Mouse (Mus musculus) thymus, adult 2 months (tissue): ENCODE data around the gene Olfr768. TPM values are rescaled to one million over a fixed set of nuclear protein-coding genes. Genes with fewer than 3 reads are reported as not detected.
"Not testable (repeated sequence)": the region's sequence is repeated elsewhere in the genome, so short reads cannot be mapped to it uniquely, and the experiment has no call there.

ENCODE experiments used
- DNase-seq: peaks from one replicate; pipeline ENCODE4 v3.0.0; 2021
- H3K27ac ChIP-seq: fragments of 200-500 bp; 2 replicates; pipeline ENCODE4 v1.5.1; 2012; ENCODE audit warnings: low read length, control low read depth; ENCODE audit not compliant: control insufficient read depth, insufficient read depth
- H3K27me3 ChIP-seq: fragments of 200-500 bp; 2 replicates; pipeline ENCODE4 v1.6.1; 2012; ENCODE audit warnings: mild to moderate bottlenecking, low read length, moderate library complexity, mixed read lengths; ENCODE audit not compliant: control insufficient read depth, insufficient read depth
- H3K36me3 ChIP-seq: fragments of 200-500 bp; 2 replicates; pipeline ENCODE4 v1.6.1; 2012; ENCODE audit warnings: mild to moderate bottlenecking, low read length, moderate library complexity; ENCODE audit not compliant: control insufficient read depth, insufficient read depth
- H3K4me1 ChIP-seq: fragments of 200-500 bp; replicated peaks from 2 replicates; pipeline ENCODE4 v1.6.1; 2012; ENCODE audit warnings: low read length; ENCODE audit not compliant: control insufficient read depth, insufficient read depth
- H3K4me3 ChIP-seq: fragments of 200-500 bp; 2 replicates; pipeline ENCODE4 v1.5.1; 2012; ENCODE audit warnings: mild to moderate bottlenecking, low read length, control low read depth, moderate library complexity; ENCODE audit not compliant: control insufficient read depth, insufficient read depth
- CTCF ChIP-seq: fragments of 200-500 bp; IDR thresholded peaks from 2 replicates; pipeline ENCODE4 v1.5.1; 2012; ENCODE audit warnings: mild to moderate bottlenecking, control low read depth, low read length, moderate library complexity, borderline replicate concordance; ENCODE audit not compliant: control insufficient read depth, poor library complexity, insufficient read depth; ENCODE audit errors: extremely low read depth
- POLR2A ChIP-seq: fragments of 200-500 bp; IDR thresholded peaks from 2 replicates; pipeline ENCODE4 v1.6.1; 2012; ENCODE audit warnings: mild to moderate bottlenecking, low read length, control low read depth, moderate library complexity; ENCODE audit not compliant: control insufficient read depth, poor library complexity, insufficient read depth; ENCODE audit errors: extremely low read depth
- WGBS: fragments of 180-500 bp; shearing (Covaris S2); methylation state at CpG from one replicate; pipeline ENCODE4 v1.1.7; 2018; 5-methylcytosine and 5-hydroxymethylcytosine counted together
- polyA plus RNA-seq: library from polyadenylated mRNA; depleted of rRNA; stranded (reverse); fragments of >200 nt; gene quantifications from 2 replicates; pipeline ENCODE4 v1.2.3, GENCODE M21; 2012; rRNA removed

Gene Olfr768
- not detected in 2 replicates for polyA plus RNA-seq

- Histone ChIP-seq H3K27me3 (no peaks in the 10 kb centered on the region), H3K4me3 (no peak within 1 kb of the TSS), H3K36me3 (no peaks in the 10 kb centered on the region), H3K27ac (no peak within 1 kb of the TSS), H3K4me1 (no peaks in the 10 kb centered on the region)
- 82% methylated on average over 1 of the region's 1 CpGs for WGBS
- no peak for DNase-seq
- TF ChIP-seq POLR2A (no peak), CTCF (no peak)
Observed at GRCm38 (mm10) chr10:129099275-129099674, at the start of gene Olfr768. Gene Olfr768, minus strand, starts transcription at chr10:129099375.

- H3K4me3 ChIP-seq = no peak within 1 kb of the TSS
- H3K27me3 ChIP-seq = no peaks in the 10 kb centered on the region
- no peaks in the 10 kb centered on the region for H3K36me3 ChIP-seq
- TF ChIP-seq CTCF = no peak
- no peak for TF ChIP-seq POLR2A
- WGBS = 92% methylated on average over 2 of the region's 2 CpGs
- H3K27ac ChIP-seq = no peak within 1 kb of the TSS
- no peaks in the 10 kb centered on the region for H3K4me1 ChIP-seq
- no peak for DNase-seq
Observed at GRCm38 (mm10) chr10:129138898-129139297, 39.7 kb upstream of the Olfr768 start, which contains the start of gene Olfr770. Gene Olfr770, minus strand, starts transcription at chr10:129138998.

- H3K27ac ChIP-seq = no peak within 1 kb of the TSS
- no peak within 1 kb of the TSS for H3K4me3 ChIP-seq
- H3K4me1 ChIP-seq = no peaks in the 10 kb centered on the region
- H3K36me3 ChIP-seq = no peaks in the 10 kb centered on the region
- TF ChIP-seq POLR2A = no peak
- no peak for TF ChIP-seq CTCF
- DNase-seq = no peak
- H3K27me3 ChIP-seq = no peaks in the 10 kb centered on the region
- 93% methylated on average over 2 of the region's 2 CpGs for WGBS
Observed at GRCm38 (mm10) chr10:129117761-129118160, 18.6 kb upstream of the Olfr768 start, which contains the start of gene Olfr769. Gene Olfr769, minus strand, starts transcription at chr10:129117861.

GRCm38 (mm10) chr10:129115146-129115545 is 16.0 kb upstream of the Olfr768 start:
- 97% methylated on average over 3 of the region's 3 CpGs for WGBS
- H3K4me1 ChIP-seq = no peaks in the 10 kb centered on the region
- no peaks in the 10 kb centered on the region for H3K36me3 ChIP-seq
- H3K4me3 ChIP-seq = no peak overlapping the region
- no peak for DNase-seq
- TF ChIP-seq POLR2A = no peak
- no peak for TF ChIP-seq CTCF
- H3K27me3 ChIP-seq = no peaks in the 10 kb centered on the region
- no peak overlapping the region for H3K27ac ChIP-seq

- Histone ChIP-seq H3K4me3 (no peak overlapping the region), H3K27ac (no peak overlapping the region), H3K4me1 (no peaks in the 10 kb centered on the region), H3K27me3 (no peaks in the 10 kb centered on the region), H3K36me3 (no peaks in the 10 kb centered on the region)
- no peak for TF ChIP-seq CTCF
- no peak for TF ChIP-seq POLR2A
- DNase-seq = no peak
- 53% methylated on average over 3 of the region's 3 CpGs for WGBS
Observed at GRCm38 (mm10) chr10:129101231-129101630, 2.1 kb upstream of the Olfr768 start.

- H3K4me3 ChIP-seq, H3K36me3 ChIP-seq, H3K4me1 ChIP-seq, H3K27ac ChIP-seq, H3K27me3 ChIP-seq, DNase-seq: not testable (repeated sequence)
Observed at GRCm38 (mm10) chr10:129082810-129083209, 16.4 kb downstream of the Olfr768 start, which contains the start of gene Olfr767. Gene Olfr767, minus strand, starts transcription at chr10:129082910.

- Histone ChIP-seq H3K36me3 (no peaks in the 10 kb centered on the region), H3K27me3 (no peaks in the 10 kb centered on the region), H3K4me3 (no peak within 1 kb of the TSS), H3K4me1 (no peaks in the 10 kb centered on the region), H3K27ac (no peak within 1 kb of the TSS)
- WGBS = 89% methylated on average over 2 of the region's 2 CpGs
- no peak for DNase-seq
- TF ChIP-seq CTCF (no peak), POLR2A (no peak)
Observed at GRCm38 (mm10) chr10:129068877-129069276, 30.3 kb downstream of the Olfr768 start, which contains the start of gene Olfr766-ps1. Gene Olfr766-ps1, minus strand, starts transcription at chr10:129068977.

GRCm38 (mm10) chr10:129049898-129050297 is 49.3 kb downstream of the Olfr768 start, which contains the start of gene Olfr765:
Gene Olfr765, minus strand, starts transcription at chr10:129049998.
- not testable (repeated sequence) for H3K27me3 ChIP-seq, H3K4me1 ChIP-seq, H3K27ac ChIP-seq, DNase-seq, H3K4me3 ChIP-seq, H3K36me3 ChIP-seq
